Mouse (Mus musculus): ENCODE measurements around the gene Smcr8.

GRCm38 (mm10) chr11:60777801-60778370, 562 bp downstream of the Smcr8 start:
- TF ChIP-seq CTCF (IDR thresholded peaks at IDR 0.05; ENCODE audit: borderline replicate concordance, insufficient read depth, low read depth, low read length) (no peak), POLR2A (IDR thresholded peaks at IDR 0.05; ENCODE audit: borderline replicate concordance, insufficient read depth, low read length) (no peak)

Data from cerebellum, adult 2 months (tissue).